Mouse (Mus musculus): ENCODE measurements around the gene Klf2. TPM values are rescaled to one million over a fixed set of nuclear protein-coding genes. Genes with fewer than 3 reads are reported as not detected.

The Klf2 gene
- 5.9 TPM for polyA plus RNA-seq (2014; fragmentation: Illumina TruSeq; extraction: RNeasy Lipid Tissue Mini Kit (QIAGEN cat#74804); ENCODE audit: low read depth, low replicate concordance)

GRCm38 (mm10) chr8:72318801-72319322 is at the start of gene Klf2:
Gene Klf2, plus strand, starts transcription at chr8:72319033.

GRCm38 (mm10) chr8:72305210-72305905 is 13.5 kb upstream of the Klf2 start, which contains the start of gene Gm10282:
Gene Gm10282, minus strand, starts transcription at chr8:72305260.

Other genes starting within 250 kb of the Klf2 start
- not detected for gene Olfr373, start 235.9 kb upstream of the Klf2 start, polyA plus RNA-seq (2014; fragmentation: Illumina TruSeq; extraction: RNeasy Lipid Tissue Mini Kit (QIAGEN cat#74804); ENCODE audit: low read depth, low replicate concordance)
- not detected for gene Olfr374, start 212.0 kb upstream of the Klf2 start, polyA plus RNA-seq (2014; fragmentation: Illumina TruSeq; extraction: RNeasy Lipid Tissue Mini Kit (QIAGEN cat#74804); ENCODE audit: low read depth, low replicate concordance)
- 24.6 TPM for gene Tpm4, start 184.1 kb upstream of the Klf2 start, polyA plus RNA-seq (2014; fragmentation: Illumina TruSeq; extraction: RNeasy Lipid Tissue Mini Kit (QIAGEN cat#74804); ENCODE audit: low read depth, low replicate concordance)
- gene Rab8a, start 157.8 kb upstream of the Klf2 start, polyA plus RNA-seq (2014; fragmentation: Illumina TruSeq; extraction: RNeasy Lipid Tissue Mini Kit (QIAGEN cat#74804); ENCODE audit: low read depth, low replicate concordance) = 36.1 TPM
- gene Hsh2d, start 129.4 kb upstream of the Klf2 start, polyA plus RNA-seq (2014; fragmentation: Illumina TruSeq; extraction: RNeasy Lipid Tissue Mini Kit (QIAGEN cat#74804); ENCODE audit: low read depth, low replicate concordance) = 0.29 TPM
- gene Cib3, start 106.2 kb upstream of the Klf2 start, polyA plus RNA-seq (2014; fragmentation: Illumina TruSeq; extraction: RNeasy Lipid Tissue Mini Kit (QIAGEN cat#74804); ENCODE audit: low read depth, low replicate concordance) = 0.31 TPM
- not detected for gene Gm11034, start 105.4 kb upstream of the Klf2 start, polyA plus RNA-seq (2014; fragmentation: Illumina TruSeq; extraction: RNeasy Lipid Tissue Mini Kit (QIAGEN cat#74804); ENCODE audit: low read depth, low replicate concordance)
- 10.3 TPM for gene Fam32a, start 99.3 kb upstream of the Klf2 start, polyA plus RNA-seq (2014; fragmentation: Illumina TruSeq; extraction: RNeasy Lipid Tissue Mini Kit (QIAGEN cat#74804); ENCODE audit: low read depth, low replicate concordance)
- 90.0 TPM for gene Ap1m1, start 79.0 kb upstream of the Klf2 start, polyA plus RNA-seq (2014; fragmentation: Illumina TruSeq; extraction: RNeasy Lipid Tissue Mini Kit (QIAGEN cat#74804); ENCODE audit: low read depth, low replicate concordance)
- 0.81 TPM for gene Gm10282, start 13.8 kb upstream of the Klf2 start, polyA plus RNA-seq (2014; fragmentation: Illumina TruSeq; extraction: RNeasy Lipid Tissue Mini Kit (QIAGEN cat#74804); ENCODE audit: low read depth, low replicate concordance)
- 11.7 TPM for gene Eps15l1, start 102.4 kb downstream of the Klf2 start, polyA plus RNA-seq (2014; fragmentation: Illumina TruSeq; extraction: RNeasy Lipid Tissue Mini Kit (QIAGEN cat#74804); ENCODE audit: low read depth, low replicate concordance)
- 92.0 TPM for gene Calr3, start 124.8 kb downstream of the Klf2 start, polyA plus RNA-seq (2014; fragmentation: Illumina TruSeq; extraction: RNeasy Lipid Tissue Mini Kit (QIAGEN cat#74804); ENCODE audit: low read depth, low replicate concordance)
- 8.8 TPM for gene 1700030K09Rik, start 124.8 kb downstream of the Klf2 start, polyA plus RNA-seq (2014; fragmentation: Illumina TruSeq; extraction: RNeasy Lipid Tissue Mini Kit (QIAGEN cat#74804); ENCODE audit: low read depth, low replicate concordance)
- gene Cherp, start 156.2 kb downstream of the Klf2 start, polyA plus RNA-seq (2014; fragmentation: Illumina TruSeq; extraction: RNeasy Lipid Tissue Mini Kit (QIAGEN cat#74804); ENCODE audit: low read depth, low replicate concordance) = 4.6 TPM
- 3.0 TPM for gene Slc35e1, start 173.6 kb downstream of the Klf2 start, polyA plus RNA-seq (2014; fragmentation: Illumina TruSeq; extraction: RNeasy Lipid Tissue Mini Kit (QIAGEN cat#74804); ENCODE audit: low read depth, low replicate concordance)
- 17.1 TPM for gene Med26, start 229.2 kb downstream of the Klf2 start, polyA plus RNA-seq (2014; fragmentation: Illumina TruSeq; extraction: RNeasy Lipid Tissue Mini Kit (QIAGEN cat#74804); ENCODE audit: low read depth, low replicate concordance)